In genomic region chr13:45918006-45918380, GRCm38 (mm10) we compare ENCODE assay signal across 17 mouse cellular contexts. TPM values are rescaled to one million over a fixed set of nuclear protein-coding genes. Genes with fewer than 3 reads are reported as not detected.
DNase-seq lines count a peak whose midpoint lies in the region; ATAC-seq lines count a peak whose summit lies in the region.
"Had no signal": no experiment of that assay in that cellular context is flagged by ENCODE, and none has a peak within 500 bp of the region (broad histone marks: within the 10 kb centered on the region; RNA-seq: fewer than 3 reads in every experiment).

No protein-coding gene starts in this region.

- WGBS in heart, embryonic 10.5 days, result 83% methylated on average over 12 of the region's 12 CpGs
- WGBS in kidney, embryonic 14.5 days, result 79% methylated on average over 12 of the region's 12 CpGs

- H3K36me3 ChIP-seq in heart, embryonic 10.5 days, result no peaks in the 10 kb centered on the region
- no peaks in the 10 kb centered on the region for H3K36me3 ChIP-seq in kidney, embryonic 14.5 days (ENCODE audit: control insufficient read depth, insufficient read depth, low read length)
- H3K36me3 ChIP-seq: limb, embryonic 10.5 days; liver, embryonic 13.5 days; midbrain, embryonic 12.5 days had no signal

- H3K9me3 ChIP-seq in heart, embryonic 10.5 days, result no peaks in the 10 kb centered on the region
- no peaks in the 10 kb centered on the region for H3K9me3 ChIP-seq in kidney, embryonic 14.5 days (ENCODE audit: control insufficient read depth, low read length)
- H3K9me3 ChIP-seq: limb, embryonic 10.5 days; liver, embryonic 13.5 days; midbrain, embryonic 12.5 days had no signal

- H3K27ac ChIP-seq in heart, embryonic 10.5 days, result 0 out of 2 replicates have a peak overlapping the region, but pooled peaks have one; percentile 6
- no peak overlapping the region for H3K27ac ChIP-seq in kidney, embryonic 14.5 days (ENCODE audit: low read depth, low read length)
- H3K27ac ChIP-seq: limb, embryonic 10.5 days; liver, embryonic 13.5 days; macrophage; midbrain, embryonic 12.5 days had no signal

- no peak overlapping the region for H3K9ac ChIP-seq in kidney, embryonic 14.5 days (ENCODE audit: low read depth, low read length)
- H3K9ac ChIP-seq: liver, embryonic 13.5 days; midbrain, embryonic 12.5 days had no signal

- no peak for ATAC-seq in kidney, embryonic 14.5 days (ENCODE audit: low FRiP score, low TSS enrichment)
- ATAC-seq: forebrain, embryonic 16.5 days had no signal

- H3K4me2 ChIP-seq in kidney, embryonic 14.5 days (replicated peaks; ENCODE audit: low read depth, low read length), result no peak overlapping the region
- H3K4me2 ChIP-seq: liver, embryonic 13.5 days; midbrain, embryonic 12.5 days had no signal

- DNase-seq in heart, embryonic 10.5 days (ENCODE audit: low spot score), result no peak
- no peak for DNase-seq in heart, adult 9 months (ENCODE audit: low spot score in 2 of 2)
- peak; percentile 23 for DNase-seq in kidney, postnatal 10 days
- DNase-seq in lung, postnatal 10 days, result peak; percentile 43
- DNase-seq in lung, postnatal 25 days (ENCODE audit: low spot score), result no peak
- DNase-seq in ovary, postnatal 10 days (ENCODE audit: low spot score), result no peak
- DNase-seq: cerebellum, adult 8-10 months; kidney, adult 8-10 months; liver, embryonic 13.5 days; thymus, postnatal 25 days had no signal

- H3K27me3 ChIP-seq in heart, embryonic 10.5 days (ENCODE audit: insufficient read depth, poor library complexity, severe bottlenecking), result no peaks in the 10 kb centered on the region
- no peaks in the 10 kb centered on the region for H3K27me3 ChIP-seq in kidney, embryonic 14.5 days (ENCODE audit: control insufficient read depth, insufficient read depth, low read length)
- H3K27me3 ChIP-seq: liver, embryonic 13.5 days; midbrain, embryonic 12.5 days had no signal

- H3K4me1 ChIP-seq in heart, embryonic 10.5 days, result peaks cover 9% of the 10 kb centered on the region; the same call in 1 of the 2 replicates
- peaks cover 5% of the 10 kb centered on the region; the same call in 1 of the 2 replicates for H3K4me1 ChIP-seq in kidney, embryonic 14.5 days (ENCODE audit: control insufficient read depth, insufficient read depth, low read length)

- no peak overlapping the region for H3K4me3 ChIP-seq in heart, embryonic 10.5 days
- no peak overlapping the region for H3K4me3 ChIP-seq in kidney, embryonic 14.5 days (ENCODE audit: low read length)
- H3K4me3 ChIP-seq: erythroblast, embryonic 14.5 days; limb, embryonic 10.5 days; liver, embryonic 13.5 days; midbrain, embryonic 12.5 days; myocyte had no signal

RNA-seq across cellular contexts. Expression of gene Atxn1, which starts 46.8 kb away (rescaled TPM):
- 3.9 and 6.2 TPM in 2 replicates for polyA plus RNA-seq in heart, embryonic 10.5 days (2016; fragmentation: Nextera tagmentation; extraction: Ambion mirVana)
- polyA plus RNA-seq in kidney, embryonic 14.5 days (2014; fragmentation: Nextera tagmentation; extraction: Ambion mirVana), result 3.9 and 4.0 TPM in 2 replicates

Comparison
In these comparisons a context has a peak if more than half of its experiments do, and no peak if none do; other contexts are left out.
1. DNase-seq: peak in kidney, postnatal 10 days (single experiment) and lung, postnatal 10 days (single experiment); none in heart, embryonic 10.5 days (single experiment), heart, adult 9 months (0 of 2), lung, postnatal 25 days (single experiment) and ovary, postnatal 10 days (single experiment).